Mouse (Mus musculus): ENCODE measurements around the gene Tmem198b. TPM values are rescaled to one million over a fixed set of nuclear protein-coding genes. Genes with fewer than 3 reads are reported as not detected.
A peak's percentile ranks its signal among the peaks of the same experiment; 100 is the strongest.

Tmem198b gene
- polyA plus RNA-seq, 1 experiment from 2014 or later = 2.4 TPM

GRCm38 (mm10) chr10:128798676-128799075 lies 5.5 kb downstream of the Tmem198b start:
- Histone ChIP-seq H3K4me3 (replicated peaks) (no peak overlapping the region), H3K27ac (no peak overlapping the region), H3K9me3 (replicated peaks) (no peaks in the 10 kb centered on the region), H3K27me3 (peaks cover 7% of the 10 kb centered on the region), H3K4me2 (no peak overlapping the region), H3K4me1 (replicated peaks) (peaks cover 10% of the 10 kb centered on the region), H3K36me3 (peaks cover 15% of the 10 kb centered on the region; the same call in 1 of the 2 replicates), H3K9ac (no peak overlapping the region)
- ATAC-seq (ENCODE audit: low read depth) = no peak
- no peak for DNase-seq
- WGBS (ENCODE audit: insufficient replicate concordance) = 76% methylated on average over 8 of the region's 8 CpGs

GRCm38 (mm10) chr10:128795581-128795980 lies 8.6 kb downstream of the Tmem198b start:
- Histone ChIP-seq H3K4me1 (replicated peaks) (0 out of 2 replicates have a peak, but pooled peaks cover 5% of the 10 kb centered on the region), H3K9ac (no peak overlapping the region), H3K9me3 (replicated peaks) (no peaks in the 10 kb centered on the region), H3K27me3 (no peaks in the 10 kb centered on the region), H3K4me2 (no peak overlapping the region), H3K4me3 (replicated peaks) (no peak overlapping the region), H3K27ac (no peak overlapping the region), H3K36me3 (peaks cover 9% of the 10 kb centered on the region; the same call in 1 of the 2 replicates)
- ATAC-seq (ENCODE audit: low read depth) (no peak), DNase-seq (no peak)
- WGBS (ENCODE audit: insufficient replicate concordance) = 91% methylated on average over 3 of the region's 3 CpGs

GRCm38 (mm10) chr10:128794391-128794790 lies 9.8 kb downstream of the Tmem198b start:
- H3K4me3 ChIP-seq (replicated peaks) = no peak overlapping the region
- WGBS (ENCODE audit: insufficient replicate concordance) = 57% methylated on average over 5 of the region's 5 CpGs
- no peak for ATAC-seq (ENCODE audit: low read depth)

GRCm38 (mm10) chr10:128793258-128793657 lies 10.9 kb downstream of the Tmem198b start:
- H3K9me3 ChIP-seq (replicated peaks) = no peaks in the 10 kb centered on the region
- no peak overlapping the region for H3K27ac ChIP-seq
- 0 out of 2 replicates have a peak, but pooled peaks cover 5% of the 10 kb centered on the region for H3K4me1 ChIP-seq (replicated peaks)
- H3K4me2 ChIP-seq = no peak overlapping the region
- no peak overlapping the region for H3K9ac ChIP-seq
- WGBS (ENCODE audit: insufficient replicate concordance) = 75% methylated on average over 1 of the region's 1 CpGs
- H3K36me3 ChIP-seq = peaks cover 5% of the 10 kb centered on the region; the same call in 1 of the 2 replicates
- no peaks in the 10 kb centered on the region for H3K27me3 ChIP-seq
- DNase-seq (no peak), ATAC-seq (ENCODE audit: low read depth) (no peak)
- H3K4me3 ChIP-seq (replicated peaks) = no peak overlapping the region

More at GRCm38 (mm10) chr10:128794391-128794790, 9.8 kb downstream of the Tmem198b start:
- DNase-seq = no peak
- Histone ChIP-seq H3K9me3 (replicated peaks) (no peaks in the 10 kb centered on the region), H3K4me2 (no peak overlapping the region), H3K9ac (no peak overlapping the region), H3K27ac (no peak overlapping the region), H3K4me1 (replicated peaks) (0 out of 2 replicates have a peak, but pooled peaks cover 5% of the 10 kb centered on the region), H3K27me3 (no peaks in the 10 kb centered on the region), H3K36me3 (peaks cover 9% of the 10 kb centered on the region; the same call in 1 of the 2 replicates)

GRCm38 (mm10) chr10:128792041-128792440 lies 12.1 kb downstream of the Tmem198b start:
- Histone ChIP-seq H3K4me1 (replicated peaks) (0 out of 2 replicates have a peak, but pooled peaks cover 5% of the 10 kb centered on the region), H3K36me3 (no peaks in the 10 kb centered on the region), H3K9me3 (replicated peaks) (no peaks in the 10 kb centered on the region), H3K27me3 (no peaks in the 10 kb centered on the region), H3K4me3 (replicated peaks) (no peak overlapping the region), H3K4me2 (no peak overlapping the region), H3K27ac (no peak overlapping the region), H3K9ac (no peak overlapping the region)
- DNase-seq = no peak
- no peak for ATAC-seq (ENCODE audit: low read depth)

- no peak for DNase-seq
- Histone ChIP-seq H3K4me3 (replicated peaks) (peak within 1 kb of the TSS; percentile 41), H3K27ac (peak within 1 kb of the TSS; percentile 62), H3K4me2 (peak within 1 kb of the TSS; percentile 42), H3K27me3 (no peaks in the 10 kb centered on the region), H3K36me3 (no peaks in the 10 kb centered on the region), H3K9ac (peak within 1 kb of the TSS; percentile 43; the same call in 1 of the 2 replicates), H3K9me3 (replicated peaks) (no peaks in the 10 kb centered on the region), H3K4me1 (replicated peaks) (0 out of 2 replicates have a peak, but pooled peaks cover 5% of the 10 kb centered on the region)
- ATAC-seq (ENCODE audit: low read depth) = peak; percentile 63
- WGBS (ENCODE audit: insufficient replicate concordance) = 56% methylated on average over 7 of the region's 7 CpGs
These were observed 13.6 kb downstream of the Tmem198b start, which contains the start of gene Mmp19 for GRCm38 (mm10) chr10:128790398-128791124. Mmp19 (plus strand) TSS chr10:128790910.

- peaks cover 11% of the 10 kb centered on the region; the same call in 1 of the 2 replicates for H3K9me3 ChIP-seq (replicated peaks)
- ATAC-seq (ENCODE audit: low read depth) (no peak), DNase-seq (no peak)
- no peaks in the 10 kb centered on the region for H3K27me3 ChIP-seq
- no peak overlapping the region for H3K4me3 ChIP-seq (replicated peaks)
- no peak overlapping the region for H3K4me2 ChIP-seq
- H3K9ac ChIP-seq = no peak overlapping the region
- WGBS (ENCODE audit: insufficient replicate concordance) = 23% methylated on average over 1 of the region's 1 CpGs
- H3K4me1 ChIP-seq (replicated peaks) = peaks cover 9% of the 10 kb centered on the region
- H3K27ac ChIP-seq = no peak overlapping the region; the same call in 1 of the 2 replicates
- H3K36me3 ChIP-seq = no peaks in the 10 kb centered on the region
These were observed 24.0 kb downstream of the Tmem198b start for GRCm38 (mm10) chr10:128780200-128780599.

- WGBS (ENCODE audit: insufficient replicate concordance) = 21% methylated on average over 8 of the region's 8 CpGs
These were observed 25.0 kb downstream of the Tmem198b start for GRCm38 (mm10) chr10:128779011-128779795.

GRCm38 (mm10) chr10:128778441-128778840 lies 25.7 kb downstream of the Tmem198b start:
- Histone ChIP-seq H3K27ac (peak overlapping the region; percentile 64; the same call in 1 of the 2 replicates), H3K4me3 (replicated peaks) (no peak overlapping the region), H3K27me3 (no peaks in the 10 kb centered on the region), H3K36me3 (no peaks in the 10 kb centered on the region), H3K4me2 (no peak overlapping the region), H3K9ac (no peak overlapping the region), H3K9me3 (replicated peaks) (0 out of 2 replicates have a peak, but pooled peaks cover 4% of the 10 kb centered on the region), H3K4me1 (replicated peaks) (peaks cover 12% of the 10 kb centered on the region)
- ATAC-seq (ENCODE audit: low read depth) = no peak
- no peak for DNase-seq
- WGBS (ENCODE audit: insufficient replicate concordance) = 71% methylated on average over 2 of the region's 2 CpGs

More at GRCm38 (mm10) chr10:128779011-128779795, 25.0 kb downstream of the Tmem198b start:
- DNase-seq = no peak
- peaks cover 9% of the 10 kb centered on the region for H3K4me1 ChIP-seq (replicated peaks)
- H3K9ac ChIP-seq = no peak overlapping the region
- H3K9me3 ChIP-seq (replicated peaks) = peaks cover 10% of the 10 kb centered on the region; the same call in 1 of the 2 replicates
- H3K27ac ChIP-seq = peak overlapping the region; percentile 64
- no peaks in the 10 kb centered on the region for H3K27me3 ChIP-seq
- ATAC-seq (ENCODE audit: low read depth) = peak; percentile 60
- no peak overlapping the region for H3K4me3 ChIP-seq (replicated peaks)
- H3K36me3 ChIP-seq = no peaks in the 10 kb centered on the region
- no peak overlapping the region; the same call in 1 of the 2 replicates for H3K4me2 ChIP-seq

- no peak for ATAC-seq (ENCODE audit: low read depth)
- WGBS (ENCODE audit: insufficient replicate concordance) = 22% methylated on average over 5 of the region's 5 CpGs
- H3K27me3 ChIP-seq = no peaks in the 10 kb centered on the region
These were observed 30.5 kb downstream of the Tmem198b start for GRCm38 (mm10) chr10:128773685-128774084.

GRCm38 (mm10) chr10:128772895-128773294 lies 31.3 kb downstream of the Tmem198b start:
- Histone ChIP-seq H3K4me3 (replicated peaks) (no peak overlapping the region), H3K9ac (no peak overlapping the region), H3K4me1 (replicated peaks) (peaks cover 7% of the 10 kb centered on the region), H3K4me2 (no peak overlapping the region), H3K27me3 (no peaks in the 10 kb centered on the region), H3K36me3 (no peaks in the 10 kb centered on the region), H3K27ac (no peak overlapping the region), H3K9me3 (replicated peaks) (no peaks in the 10 kb centered on the region)
- no peak for DNase-seq
- WGBS (ENCODE audit: insufficient replicate concordance) = 45% methylated on average over 2 of the region's 2 CpGs
- no peak for ATAC-seq (ENCODE audit: low read depth)

More at GRCm38 (mm10) chr10:128773685-128774084, 30.5 kb downstream of the Tmem198b start:
- Histone ChIP-seq H3K4me2 (no peak overlapping the region), H3K4me1 (replicated peaks) (peaks cover 7% of the 10 kb centered on the region), H3K27ac (no peak overlapping the region), H3K9me3 (replicated peaks) (no peaks in the 10 kb centered on the region), H3K36me3 (no peaks in the 10 kb centered on the region), H3K4me3 (replicated peaks) (no peak overlapping the region), H3K9ac (no peak overlapping the region)
- no peak for DNase-seq

Data from liver, embryonic 13.5 days (tissue).